Mouse (Mus musculus) testis, adult 2 months (tissue): ENCODE data around the gene Bmpr1a.

Source experiments
- CTCF ChIP-seq: fragments of 200-500 bp; IDR thresholded peaks from 2 replicates; pipeline ENCODE4 v1.5.1; 2012; ENCODE audit warnings: low read depth, mild to moderate bottlenecking, inconsistent platforms, low read length, moderate library complexity; ENCODE audit not compliant: control insufficient read depth, insufficient read depth, insufficient replicate concordance
- POLR2A ChIP-seq: fragments of 200-500 bp; IDR thresholded peaks from 2 replicates; pipeline ENCODE4 v1.6.1; 2012; ENCODE audit warnings: low read depth, mild to moderate bottlenecking, inconsistent platforms, low read length, moderate library complexity; ENCODE audit not compliant: control insufficient read depth

DNA sequence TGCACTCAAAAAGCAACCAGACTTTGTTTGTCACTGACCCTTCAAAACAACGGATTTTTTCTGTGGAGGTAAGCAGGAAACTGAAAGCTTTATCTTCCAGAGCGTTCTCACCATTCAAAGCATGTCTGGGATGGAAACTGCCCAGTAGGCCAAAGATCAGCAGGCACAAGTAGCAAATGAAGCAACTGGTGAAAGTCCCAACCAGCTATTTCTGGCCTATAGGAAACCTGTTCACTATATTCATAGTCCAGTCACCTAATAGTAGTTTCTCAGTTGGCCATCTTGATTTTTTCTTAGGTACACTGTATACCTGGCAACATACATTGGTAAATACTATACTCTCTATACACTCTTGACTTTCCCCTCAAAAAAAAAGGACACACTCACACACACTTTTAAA is 13.2 kb downstream of the Bmpr1a start:
- TF ChIP-seq CTCF (no peak), POLR2A (no peak)
